Mouse (Mus musculus) myocyte (in vitro differentiated cells): Measurements from ENCODE around the gene Tprn.

Source experiments
- CEBPB ChIP-seq: IDR thresholded peaks from 2 replicates; pipeline ENCODE4 v1.6.1; 2011; ENCODE audit warnings: mild to moderate bottlenecking, moderate library complexity; ENCODE audit not compliant: poor library complexity, insufficient read depth, severe bottlenecking
- E2F4 ChIP-seq: IDR thresholded peaks from one replicate; pipeline ENCODE4 v1.6.1; 2011; ENCODE audit warnings: mild to moderate bottlenecking, control low read depth, moderate library complexity; ENCODE audit not compliant: insufficient read depth
- MAX ChIP-seq: IDR thresholded peaks from one replicate; pipeline ENCODE4 v1.6.1; 2011; ENCODE audit warnings: low read depth, mild to moderate bottlenecking, control low read depth
- POLR2A ChIP-seq: IDR thresholded peaks from one replicate; pipeline ENCODE4 v1.6.1; 2011; ENCODE audit warnings: low read depth, mild to moderate bottlenecking, control low read depth, moderate library complexity; ENCODE audit not compliant: insufficient read length
- POLR2AphosphoS2 ChIP-seq: IDR thresholded peaks from one replicate; pipeline ENCODE4 v1.6.1; 2011; ENCODE audit warnings: low read depth, control low read depth; ENCODE audit not compliant: insufficient read length

- no peak for TF ChIP-seq MAX
- TF ChIP-seq E2F4, result no peak
- TF ChIP-seq POLR2A, result no peak
- no peak for TF ChIP-seq POLR2AphosphoS2
- TF ChIP-seq CEBPB, result no peak
Measured at GRCm38 (mm10) chr2:25236614-25237013, 25.8 kb upstream of the Tprn start, which contains the start of gene Rnf224.
